Comparison of ENCODE assay signal across 8 mouse cellular contexts in the genomic region with DNA sequence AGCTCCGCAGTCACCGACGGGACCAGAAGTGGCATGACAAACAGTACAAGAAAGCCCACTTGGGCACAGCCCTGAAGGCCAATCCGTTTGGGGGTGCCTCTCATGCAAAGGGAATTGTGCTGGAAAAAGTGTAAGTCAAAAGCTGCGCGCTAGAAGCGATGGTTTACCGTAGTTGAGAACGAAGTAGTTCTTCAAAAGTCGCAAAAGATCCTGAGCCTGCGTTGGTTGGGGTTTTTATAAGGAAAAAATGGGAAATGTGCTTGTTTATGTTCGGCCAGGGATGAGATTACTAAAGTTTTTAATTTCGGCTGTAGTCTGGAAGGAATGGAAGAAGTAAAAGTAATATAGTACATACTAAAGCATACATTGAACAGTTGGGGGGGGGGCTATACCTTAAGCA. TPM values are rescaled to one million over a fixed set of nuclear protein-coding genes. Genes with fewer than 3 reads are reported as not detected.
DNase-seq lines count a peak whose midpoint lies in the region; ATAC-seq and TF ChIP-seq lines count a peak whose summit lies in the region.
"Not testable (repeated sequence)": the region's sequence is repeated elsewhere in the genome, so short reads cannot be mapped to it uniquely, and the experiment has no call there.

No protein-coding gene starts in this region.

- not testable (repeated sequence) for TF ChIP-seq EP300 in ES-Bruce4 (IDR thresholded peaks at IDR 0.05; ENCODE audit: insufficient read depth, low read depth, low read length); liver, embryonic 14.5 days (IDR thresholded peaks at IDR 0.05; ENCODE audit: low read depth)

- H3K9me3 ChIP-seq in ES-Bruce4 (replicated peaks; ENCODE audit: control insufficient read depth, insufficient read depth, low read length, poor library complexity, severe bottlenecking); embryonic facial prominence, embryonic 10.5 days; forebrain, embryonic 16.5 days (ENCODE audit: control insufficient read depth, low read length); hindbrain, embryonic 12.5 days (replicated peaks); kidney, embryonic 16.5 days (ENCODE audit: low read length); liver, embryonic 14.5 days (ENCODE audit: control insufficient read depth, low read length); midbrain, embryonic 13.5 days: not testable (repeated sequence)

- TF ChIP-seq POLR2A in ES-Bruce4 (IDR thresholded peaks at IDR 0.05; ENCODE audit: insufficient read depth, low read length); spleen, adult 2 months (IDR thresholded peaks at IDR 0.05; ENCODE audit: low read depth, low read length): not testable (repeated sequence)

- TF ChIP-seq CTCF in ES-Bruce4 (IDR thresholded peaks at IDR 0.05; ENCODE audit: low read depth, low read length); liver, embryonic 14.5 days (IDR thresholded peaks at IDR 0.05; ENCODE audit: low read depth); spleen, adult 2 months (IDR thresholded peaks at IDR 0.05; ENCODE audit: extremely low read depth, insufficient read depth, insufficient read length, insufficient replicate concordance): not testable (repeated sequence)

- peak overlapping the region; percentile 99 for H3K9ac ChIP-seq in ES-Bruce4 (ENCODE audit: low read depth, poor library complexity, severe bottlenecking)
- H3K9ac ChIP-seq in forebrain, embryonic 16.5 days (replicated peaks; ENCODE audit: low read depth, low read length) = peak overlapping the region; percentile 93
- H3K9ac ChIP-seq in hindbrain, embryonic 12.5 days = peak overlapping the region; percentile 95
- peak overlapping the region; percentile 98 for H3K9ac ChIP-seq in kidney, embryonic 16.5 days (replicated peaks; ENCODE audit: low read length)
- peak overlapping the region; percentile 87 for H3K9ac ChIP-seq in liver, embryonic 14.5 days (replicated peaks)
- peak overlapping the region; percentile 92 for H3K9ac ChIP-seq in midbrain, embryonic 13.5 days (replicated peaks)

- peak overlapping the region; percentile 63 for H3K27ac ChIP-seq in ES-Bruce4 (ENCODE audit: insufficient read depth, low read length)
- H3K27ac ChIP-seq in embryonic facial prominence, embryonic 10.5 days (replicated peaks) = peak overlapping the region; percentile 97
- H3K27ac ChIP-seq in forebrain, embryonic 16.5 days (ENCODE audit: low read length); midbrain, embryonic 13.5 days: not testable (repeated sequence)
- H3K27ac ChIP-seq in hindbrain, embryonic 12.5 days = peak overlapping the region; percentile 81; the same call in 1 of the 2 replicates
- 0 out of 2 replicates have a peak overlapping the region, but pooled peaks have one; percentile 56 for H3K27ac ChIP-seq in kidney, embryonic 16.5 days (ENCODE audit: low read length)
- peak overlapping the region; percentile 49 for H3K27ac ChIP-seq in liver, embryonic 14.5 days
- peak overlapping the region; percentile 89 for H3K27ac ChIP-seq in spleen, adult 2 months (ENCODE audit: insufficient read depth, low read length)

- DNase-seq in embryonic facial prominence, embryonic 10.5 days (ENCODE audit: low spot score); liver, embryonic 14.5 days (ENCODE audit: low read depth in 3 of 3, low spot score in 3 of 3); spleen, adult 2 months (ENCODE audit: low read depth in 1 of 2, low spot score in 2 of 2): not testable (repeated sequence)

- H3K4me1 ChIP-seq in ES-Bruce4 (ENCODE audit: control insufficient read depth, insufficient read depth, low read length); embryonic facial prominence, embryonic 10.5 days; forebrain, embryonic 16.5 days (replicated peaks; ENCODE audit: control insufficient read depth, insufficient read depth, low read length); hindbrain, embryonic 12.5 days; kidney, embryonic 16.5 days (ENCODE audit: insufficient read depth, low read length); liver, embryonic 14.5 days (replicated peaks; ENCODE audit: control insufficient read depth in 2 of 2, insufficient read depth in 2 of 2, low read length in 1 of 2); spleen, adult 2 months (ENCODE audit: control insufficient read depth, insufficient read depth, insufficient read length): not testable (repeated sequence)
- peaks cover 10% of the 10 kb centered on the region for H3K4me1 ChIP-seq in midbrain, embryonic 13.5 days (replicated peaks)

- peak overlapping the region; percentile 100 for H3K4me3 ChIP-seq in ES-Bruce4 (ENCODE audit: low read depth, low read length)
- peak overlapping the region; percentile 83 for H3K4me3 ChIP-seq in embryonic facial prominence, embryonic 10.5 days
- peak overlapping the region; percentile 84 for H3K4me3 ChIP-seq in forebrain, embryonic 16.5 days (replicated peaks; ENCODE audit: low read length)
- peak overlapping the region; percentile 84 for H3K4me3 ChIP-seq in hindbrain, embryonic 12.5 days
- H3K4me3 ChIP-seq in kidney, embryonic 16.5 days (ENCODE audit: low read length) = peak overlapping the region; percentile 93
- peak overlapping the region; percentile 91 to 95 for H3K4me3 ChIP-seq in liver, embryonic 14.5 days (ENCODE audit: insufficient read depth in 1 of 2, low read depth in 2 of 2, low read length in 2 of 2)
- peak overlapping the region; percentile 78 for H3K4me3 ChIP-seq in midbrain, embryonic 13.5 days (replicated peaks)
- peak overlapping the region; percentile 87 for H3K4me3 ChIP-seq in spleen, adult 2 months (ENCODE audit: extremely low read depth, insufficient read depth, insufficient read length)

- peak overlapping the region; percentile 68 for H3K4me2 ChIP-seq in forebrain, embryonic 16.5 days (ENCODE audit: low read length)
- peak overlapping the region; percentile 59 for H3K4me2 ChIP-seq in hindbrain, embryonic 12.5 days (replicated peaks)
- peak overlapping the region; percentile 71 for H3K4me2 ChIP-seq in kidney, embryonic 16.5 days (replicated peaks; ENCODE audit: low read depth, low read length)
- H3K4me2 ChIP-seq in liver, embryonic 14.5 days (ENCODE audit: low read depth) = peak overlapping the region; percentile 80
- H3K4me2 ChIP-seq in midbrain, embryonic 13.5 days (replicated peaks) = peak overlapping the region; percentile 73

- ATAC-seq in forebrain, embryonic 16.5 days; hindbrain, embryonic 12.5 days (ENCODE audit: low FRiP score); kidney, embryonic 16.5 days (ENCODE audit: low FRiP score, low TSS enrichment); liver, embryonic 14.5 days (ENCODE audit: insufficient read depth); midbrain, embryonic 13.5 days: not testable (repeated sequence)

- H3K36me3 ChIP-seq in ES-Bruce4 (ENCODE audit: control insufficient read depth, insufficient read depth, low read length, poor library complexity, severe bottlenecking) = peaks cover 32% of the 10 kb centered on the region
- H3K36me3 ChIP-seq in embryonic facial prominence, embryonic 10.5 days (replicated peaks) = peaks cover 45% of the 10 kb centered on the region
- H3K36me3 ChIP-seq in forebrain, embryonic 16.5 days (ENCODE audit: control insufficient read depth, insufficient read depth) = peaks cover 12% of the 10 kb centered on the region
- H3K36me3 ChIP-seq in hindbrain, embryonic 12.5 days = peaks cover 37% of the 10 kb centered on the region
- H3K36me3 ChIP-seq in kidney, embryonic 16.5 days (ENCODE audit: insufficient read depth, low read length) = peaks cover 27% of the 10 kb centered on the region
- peaks cover 18% of the 10 kb centered on the region for H3K36me3 ChIP-seq in liver, embryonic 14.5 days (replicated peaks; ENCODE audit: control insufficient read depth, insufficient read depth, low read depth)
- H3K36me3 ChIP-seq in midbrain, embryonic 13.5 days = peaks cover 36% of the 10 kb centered on the region
- H3K36me3 ChIP-seq in spleen, adult 2 months (ENCODE audit: control insufficient read depth, insufficient read depth, low read length) = not testable (repeated sequence)

- not testable (repeated sequence) for H3K27me3 ChIP-seq in ES-Bruce4 (ENCODE audit: control insufficient read depth, insufficient read depth, low read length, poor library complexity, severe bottlenecking); embryonic facial prominence, embryonic 10.5 days (replicated peaks; ENCODE audit: low read depth, poor library complexity, severe bottlenecking); forebrain, embryonic 16.5 days (replicated peaks; ENCODE audit: control insufficient read depth, insufficient read depth, low read length); hindbrain, embryonic 12.5 days; kidney, embryonic 16.5 days (ENCODE audit: insufficient read depth, low read length); liver, embryonic 14.5 days (ENCODE audit: control insufficient read depth, insufficient read depth, low read length); midbrain, embryonic 13.5 days; spleen, adult 2 months (ENCODE audit: control insufficient read depth, insufficient read depth, low read length)

- WGBS in embryonic facial prominence, embryonic 10.5 days = 1% methylated on average over 13 of the region's 13 CpGs
- WGBS in forebrain, embryonic 16.5 days = 1% methylated on average over 13 of the region's 13 CpGs
- 1% methylated on average over 13 of the region's 13 CpGs for WGBS in hindbrain, embryonic 12.5 days
- WGBS in kidney, embryonic 16.5 days = under 1% methylated on average over 13 of the region's 13 CpGs
- WGBS in liver, embryonic 14.5 days (ENCODE audit: insufficient replicate concordance) = 0% methylated on average over 13 of the region's 13 CpGs
- WGBS in midbrain, embryonic 13.5 days = under 1% methylated on average over 13 of the region's 13 CpGs
- WGBS in spleen, adult 2 months = 1% methylated on average over 13 of the region's 13 CpGs

RNA-seq across cellular contexts. Expression of a gene that starts 0.9 kb away (rescaled TPM):
- polyA plus RNA-seq in ES-Bruce4 (2011; ENCODE audit: insufficient read depth, insufficient read length, low read depth, missing spikeins) = 273 and 488 TPM in 2 replicates
- 201 and 216 TPM in 2 replicates for polyA plus RNA-seq in embryonic facial prominence, embryonic 10.5 days (2016; fragmentation: Nextera tagmentation; extraction: Ambion mirVana)
- 114 and 136 TPM in 2 replicates for polyA plus RNA-seq in forebrain, embryonic 16.5 days (2015; fragmentation: Nextera tagmentation; extraction: Ambion mirVana)
- 178 and 201 TPM in 2 replicates for polyA plus RNA-seq in hindbrain, embryonic 12.5 days (2016; fragmentation: Nextera tagmentation; extraction: Ambion mirVana)
- 151 and 177 TPM in 2 replicates for polyA plus RNA-seq in kidney, embryonic 16.5 days (2015; fragmentation: Nextera tagmentation; extraction: Ambion mirVana)
- polyA plus RNA-seq in liver, embryonic 14.5 days (2012; rRNA removed) = 280 and 1,036 TPM in 2 replicates
- 206 and 215 TPM in 2 replicates for polyA plus RNA-seq in liver, embryonic 14.5 days (2014; fragmentation: Nextera tagmentation; extraction: Ambion mirVana)
- 139 and 147 TPM in 2 replicates for polyA plus RNA-seq in midbrain, embryonic 13.5 days (2015; fragmentation: Nextera tagmentation; extraction: Ambion mirVana)
- 192 and 246 TPM in 2 replicates for polyA plus RNA-seq in spleen, adult 2 months (2012; rRNA removed)

RNA-seq across cellular contexts. Expression of a gene that starts 18.5 kb away (rescaled TPM):
- polyA plus RNA-seq in ES-Bruce4 (2011; ENCODE audit: insufficient read depth, insufficient read length, low read depth, missing spikeins) = not detected in 2 replicates
- 0.59 TPM in 1 of 2 replicates, not detected in the other for polyA plus RNA-seq in embryonic facial prominence, embryonic 10.5 days (2016; fragmentation: Nextera tagmentation; extraction: Ambion mirVana)
- 4.2 and 4.3 TPM in 2 replicates for polyA plus RNA-seq in forebrain, embryonic 16.5 days (2015; fragmentation: Nextera tagmentation; extraction: Ambion mirVana)
- 0.36 and 0.45 TPM in 2 replicates for polyA plus RNA-seq in hindbrain, embryonic 12.5 days (2016; fragmentation: Nextera tagmentation; extraction: Ambion mirVana)
- not detected in 2 replicates for polyA plus RNA-seq in kidney, embryonic 16.5 days (2015; fragmentation: Nextera tagmentation; extraction: Ambion mirVana)
- polyA plus RNA-seq in liver, embryonic 14.5 days (2012; rRNA removed) = not detected in 2 replicates
- not detected in 2 replicates for polyA plus RNA-seq in liver, embryonic 14.5 days (2014; fragmentation: Nextera tagmentation; extraction: Ambion mirVana)
- polyA plus RNA-seq in midbrain, embryonic 13.5 days (2015; fragmentation: Nextera tagmentation; extraction: Ambion mirVana) = 0.59 TPM in 1 of 2 replicates, not detected in the other
- polyA plus RNA-seq in spleen, adult 2 months (2012; rRNA removed) = not detected in 2 replicates
